Mouse (Mus musculus) hindbrain, embryonic 15.5 days (tissue): ENCODE measurements around the gene Magi2. TPM values are rescaled to one million over a fixed set of nuclear protein-coding genes. Genes with fewer than 3 reads are reported as not detected.

Source experiments
- ATAC-seq: fragments of 200-750 bp; cut with Nextera tagmentation; 2 replicates; pipeline ENCODE4 v1.8.0; 2017; ENCODE audit warnings: low read depth, moderate number of reproducible peaks, moderate TSS enrichment; ENCODE audit not compliant: low FRiP score
- H3K27ac ChIP-seq: fragments of 300-500 bp; sonication (generic); replicated peaks from 2 replicates; pipeline ENCODE4 v1.5.1; 2015; ENCODE audit warnings: mild to moderate bottlenecking, inconsistent platforms
- H3K27me3 ChIP-seq: fragments of 300-500 bp; sonication (generic); 2 replicates; pipeline ENCODE4 v1.6.1; 2015; ENCODE audit warnings: control low read depth, inconsistent platforms
- H3K36me3 ChIP-seq: fragments of 300-500 bp; sonication (generic); 2 replicates; pipeline ENCODE4 v1.6.1; 2015; ENCODE audit warnings: control low read depth, inconsistent platforms
- H3K4me1 ChIP-seq: fragments of 300-500 bp; sonication (generic); replicated peaks from 2 replicates; pipeline ENCODE4 v1.6.1; 2015; ENCODE audit warnings: control low read depth, inconsistent platforms
- H3K4me2 ChIP-seq: fragments of 300-500 bp; sonication (generic); 2 replicates; pipeline ENCODE4 v1.6.1; 2015; ENCODE audit warnings: moderate library complexity, mild to moderate bottlenecking, inconsistent platforms
- H3K4me3 ChIP-seq: fragments of 300-500 bp; sonication (generic); 2 replicates; pipeline ENCODE4 v1.5.1; 2015; ENCODE audit warnings: mild to moderate bottlenecking, inconsistent platforms
- H3K9ac ChIP-seq: fragments of 300-500 bp; sonication (generic); 2 replicates; pipeline ENCODE4 v1.6.1; 2015; ENCODE audit warnings: inconsistent platforms
- H3K9me3 ChIP-seq: fragments of 300-500 bp; sonication (generic); 2 replicates; pipeline ENCODE4 v1.6.1; 2016; ENCODE audit warnings: control low read depth, inconsistent platforms
- WGBS: fragments of 180-500 bp; shearing (Covaris S2); methylation state at CpG from one replicate; pipeline ENCODE4 v1.1.7; 2015; 5-methylcytosine and 5-hydroxymethylcytosine counted together
- polyA plus RNA-seq: library from polyadenylated mRNA; unstranded; fragments of >200 nt; fragmentation: Nextera tagmentation; extraction: Ambion mirVana; gene quantifications from 2 replicates; pipeline ENCODE4 v1.2.1, GENCODE M21; 2015

Magi2 gene
- polyA plus RNA-seq, 1 experiment from 2014 or later: 28.4 TPM

GRCm38 (mm10) chr5:19982031-19982430 lies 755.2 kb downstream of the Magi2 start:
- no peak overlapping the region for H3K4me3 ChIP-seq
- H3K27ac ChIP-seq: no peak overlapping the region
- H3K9me3 ChIP-seq: no peaks in the 10 kb centered on the region
- peak; percentile 64 for ATAC-seq
- no peak overlapping the region for H3K4me2 ChIP-seq
- no peaks in the 10 kb centered on the region for H3K36me3 ChIP-seq
- H3K4me1 ChIP-seq: peaks cover 8% of the 10 kb centered on the region
- H3K27me3 ChIP-seq: no peaks in the 10 kb centered on the region
- no peak overlapping the region for H3K9ac ChIP-seq
- WGBS: 10% methylated on average over 3 of the region's 3 CpGs

- Histone ChIP-seq H3K4me2 (no peak overlapping the region), H3K36me3 (no peaks in the 10 kb centered on the region), H3K27ac (no peak overlapping the region), H3K4me1 (0 out of 2 replicates have a peak, but pooled peaks cover 3% of the 10 kb centered on the region), H3K4me3 (no peak overlapping the region), H3K9ac (no peak overlapping the region), H3K9me3 (no peaks in the 10 kb centered on the region), H3K27me3 (no peaks in the 10 kb centered on the region)
- ATAC-seq: no peak
- WGBS: 81% methylated on average over 6 of the region's 6 CpGs
Observed at GRCm38 (mm10) chr5:19999486-19999885, 772.6 kb downstream of the Magi2 start.

- H3K4me2 ChIP-seq: no peak overlapping the region
- H3K36me3 ChIP-seq: no peaks in the 10 kb centered on the region
- 0 out of 2 replicates have a peak, but pooled peaks cover 3% of the 10 kb centered on the region for H3K4me1 ChIP-seq
- H3K27me3 ChIP-seq: no peaks in the 10 kb centered on the region
- no peak overlapping the region for H3K27ac ChIP-seq
- no peak for ATAC-seq
- H3K9ac ChIP-seq: no peak overlapping the region
- no peaks in the 10 kb centered on the region for H3K9me3 ChIP-seq
- 94% methylated on average over 1 of the region's 1 CpGs for WGBS
- no peak overlapping the region for H3K4me3 ChIP-seq
Observed at GRCm38 (mm10) chr5:19999912-20000311, 773.1 kb downstream of the Magi2 start.

- no peak overlapping the region for H3K27ac ChIP-seq
- no peaks in the 10 kb centered on the region for H3K36me3 ChIP-seq
- 0 out of 2 replicates have a peak, but pooled peaks cover 3% of the 10 kb centered on the region for H3K4me1 ChIP-seq
- H3K4me3 ChIP-seq: no peak overlapping the region
- WGBS: 86% methylated on average over 2 of the region's 2 CpGs
- no peaks in the 10 kb centered on the region for H3K27me3 ChIP-seq
- ATAC-seq: no peak
- H3K9ac ChIP-seq: no peak overlapping the region
- no peak overlapping the region for H3K4me2 ChIP-seq
- no peaks in the 10 kb centered on the region for H3K9me3 ChIP-seq
Observed at GRCm38 (mm10) chr5:20006616-20007015, 779.8 kb downstream of the Magi2 start.

GRCm38 (mm10) chr5:20007246-20007645 lies 780.4 kb downstream of the Magi2 start:
- Histone ChIP-seq H3K9me3 (no peaks in the 10 kb centered on the region), H3K4me1 (no peaks in the 10 kb centered on the region), H3K27me3 (no peaks in the 10 kb centered on the region), H3K4me3 (no peak overlapping the region), H3K4me2 (no peak overlapping the region), H3K36me3 (no peaks in the 10 kb centered on the region), H3K9ac (no peak overlapping the region), H3K27ac (no peak overlapping the region)
- WGBS: 88% methylated on average over 8 of the region's 8 CpGs
- no peak for ATAC-seq

GRCm38 (mm10) chr5:20010210-20010609 lies 783.4 kb downstream of the Magi2 start:
- no peak for ATAC-seq
- Histone ChIP-seq H3K27me3 (no peaks in the 10 kb centered on the region), H3K4me2 (no peak overlapping the region), H3K4me1 (no peaks in the 10 kb centered on the region), H3K27ac (no peak overlapping the region), H3K36me3 (no peaks in the 10 kb centered on the region), H3K4me3 (no peak overlapping the region), H3K9me3 (no peaks in the 10 kb centered on the region), H3K9ac (no peak overlapping the region)
- 61% methylated on average over 7 of the region's 7 CpGs for WGBS

GRCm38 (mm10) chr5:20018063-20018462 lies 791.2 kb downstream of the Magi2 start:
- no peak for ATAC-seq
- Histone ChIP-seq H3K27ac (no peak overlapping the region), H3K4me2 (no peak overlapping the region), H3K4me3 (no peak overlapping the region), H3K9me3 (no peaks in the 10 kb centered on the region), H3K4me1 (no peaks in the 10 kb centered on the region), H3K36me3 (no peaks in the 10 kb centered on the region), H3K9ac (no peak overlapping the region), H3K27me3 (no peaks in the 10 kb centered on the region)
- WGBS: 78% methylated on average over 3 of the region's 3 CpGs

GRCm38 (mm10) chr5:20046649-20047048 lies 819.8 kb downstream of the Magi2 start:
- H3K9ac ChIP-seq: no peak overlapping the region
- peaks cover 9% of the 10 kb centered on the region; the same call in 1 of the 2 replicates for H3K4me1 ChIP-seq
- no peaks in the 10 kb centered on the region for H3K36me3 ChIP-seq
- ATAC-seq: no peak
- WGBS: 67% methylated on average over 3 of the region's 3 CpGs
- no peak overlapping the region for H3K4me2 ChIP-seq
- no peaks in the 10 kb centered on the region for H3K9me3 ChIP-seq
- H3K27me3 ChIP-seq: no peaks in the 10 kb centered on the region
- H3K4me3 ChIP-seq: no peak overlapping the region
- no peak overlapping the region for H3K27ac ChIP-seq

GRCm38 (mm10) chr5:20048386-20048785 lies 821.5 kb downstream of the Magi2 start:
- no peaks in the 10 kb centered on the region for H3K36me3 ChIP-seq
- no peak overlapping the region for H3K4me2 ChIP-seq
- no peak overlapping the region for H3K27ac ChIP-seq
- no peaks in the 10 kb centered on the region for H3K9me3 ChIP-seq
- H3K27me3 ChIP-seq: no peaks in the 10 kb centered on the region
- H3K9ac ChIP-seq: no peak overlapping the region
- no peak for ATAC-seq
- H3K4me3 ChIP-seq: no peak overlapping the region
- 94% methylated on average over 2 of the region's 2 CpGs for WGBS
- peaks cover 9% of the 10 kb centered on the region; the same call in 1 of the 2 replicates for H3K4me1 ChIP-seq

- Histone ChIP-seq H3K4me3 (no peak overlapping the region), H3K36me3 (no peaks in the 10 kb centered on the region), H3K9ac (no peak overlapping the region), H3K27ac (no peak overlapping the region), H3K9me3 (no peaks in the 10 kb centered on the region), H3K4me1 (peaks cover 9% of the 10 kb centered on the region; the same call in 1 of the 2 replicates), H3K27me3 (no peaks in the 10 kb centered on the region), H3K4me2 (no peak overlapping the region)
- ATAC-seq: peak; percentile 59
- 28% methylated on average over 1 of the region's 1 CpGs for WGBS
Observed at GRCm38 (mm10) chr5:20050284-20050683, 823.4 kb downstream of the Magi2 start.

- no peak overlapping the region for H3K4me3 ChIP-seq
- no peak overlapping the region for H3K27ac ChIP-seq
- ATAC-seq: no peak
- H3K9me3 ChIP-seq: no peaks in the 10 kb centered on the region
- no peak overlapping the region for H3K9ac ChIP-seq
- H3K36me3 ChIP-seq: no peaks in the 10 kb centered on the region
- no peak overlapping the region for H3K4me2 ChIP-seq
- WGBS: 98% methylated on average over 1 of the region's 1 CpGs
- peaks cover 4% of the 10 kb centered on the region for H3K4me1 ChIP-seq
- no peaks in the 10 kb centered on the region for H3K27me3 ChIP-seq
Observed at GRCm38 (mm10) chr5:20055000-20055399, 828.2 kb downstream of the Magi2 start.

- no peaks in the 10 kb centered on the region for H3K9me3 ChIP-seq
- 55% methylated on average over 5 of the region's 5 CpGs for WGBS
- no peak overlapping the region for H3K9ac ChIP-seq
- no peak for ATAC-seq
- H3K27ac ChIP-seq: no peak overlapping the region
- no peak overlapping the region for H3K4me2 ChIP-seq
- no peaks in the 10 kb centered on the region for H3K36me3 ChIP-seq
- no peaks in the 10 kb centered on the region for H3K27me3 ChIP-seq
- no peak overlapping the region for H3K4me3 ChIP-seq
- no peaks in the 10 kb centered on the region; the same call in 1 of the 2 replicates for H3K4me1 ChIP-seq
Observed at GRCm38 (mm10) chr5:20056074-20056842, 829.4 kb downstream of the Magi2 start.
